Mouse (Mus musculus) CH12.LX (cell line): Measurements from ENCODE around the gene Chpf. TPM values are rescaled to one million over a fixed set of nuclear protein-coding genes. Genes with fewer than 3 reads are reported as not detected.

ENCODE experiments used
- DNase-seq: peaks from one replicate; pipeline ENCODE4 v3.0.0-alpha.2; 2013; ENCODE audit errors: extremely low read depth
- H3K27ac ChIP-seq: 2 replicates; pipeline ENCODE4 v1.5.1; 2012; ENCODE audit warnings: low read depth, mild to moderate bottlenecking, control low read depth, moderate library complexity; ENCODE audit not compliant: insufficient read depth
- H3K27me3 ChIP-seq: replicated peaks from 2 replicates; pipeline ENCODE3; 2012; ENCODE audit warnings: inconsistent platforms
- H3K36me3 ChIP-seq, 2 experiments: replicated peaks in 1 of 2; 2 replicates each; pipeline versions ENCODE3 to v1.6.1; 2012; ENCODE audit warnings: inconsistent platforms in 1 of 2, low read length in 1 of 2, mild to moderate bottlenecking in 1 of 2, mixed read lengths in 1 of 2, moderate library complexity in 1 of 2; ENCODE audit not compliant: control insufficient read depth in 1 of 2, insufficient read depth in 1 of 2
- H3K4me1 ChIP-seq, 2 experiments: 2 replicates each; pipeline ENCODE4 v1.6.1; 2012; ENCODE audit warnings: inconsistent platforms in 1 of 2, moderate library complexity in 1 of 2; ENCODE audit not compliant: insufficient read depth in 2 of 2, control insufficient read depth in 1 of 2
- H3K4me2 ChIP-seq: 2 replicates; pipeline ENCODE4 v1.6.1; 2012; ENCODE audit warnings: low read depth, mild to moderate bottlenecking, control low read depth; ENCODE audit not compliant: poor library complexity, insufficient read depth, severe bottlenecking
- H3K4me3 ChIP-seq, 3 experiments: fragments of 150-350 bp in 1 of 3; sonication (generic) in 1 of 3; replicated peaks in 1 of 3; 2 replicates each; pipeline versions ENCODE3 to v1.5.1; 2011 to 2012; ENCODE audit warnings: low read depth in 2 of 3, low read length in 2 of 3, mild to moderate bottlenecking in 2 of 3, moderate library complexity in 2 of 3, control low read depth in 1 of 3, improper control_type of control experiment in 1 of 3, inconsistent platforms in 1 of 3, mixed read lengths in 1 of 3; ENCODE audit not compliant: poor library complexity in 1 of 3
- H3K79me2 ChIP-seq: replicated peaks from 2 replicates; pipeline ENCODE4 v1.6.1; 2012; ENCODE audit warnings: mild to moderate bottlenecking, moderate library complexity; ENCODE audit not compliant: control insufficient read depth, poor library complexity, insufficient read depth, severe bottlenecking; ENCODE audit errors: extremely low read depth
- H3K9ac ChIP-seq: 2 replicates; pipeline ENCODE4 v1.6.1; 2012; ENCODE audit warnings: low read depth, mild to moderate bottlenecking, control low read depth, moderate library complexity; ENCODE audit not compliant: insufficient read depth
- H3K9me3 ChIP-seq: replicated peaks from 2 replicates; pipeline ENCODE3; 2012; ENCODE audit warnings: low read length, inconsistent platforms, mixed read lengths
- BHLHE40 ChIP-seq: IDR thresholded peaks from 2 replicates; pipeline ENCODE4 v1.6.1; 2011; ENCODE audit warnings: mild to moderate bottlenecking, low read depth, low read length, improper control_type of control experiment
- CHD2 ChIP-seq: IDR thresholded peaks from 2 replicates; pipeline ENCODE4 v1.6.1; 2011; ENCODE audit warnings: low read length, improper control_type of control experiment
- E2F4 ChIP-seq: IDR thresholded peaks from 2 replicates; pipeline ENCODE4 v1.6.1; 2011; ENCODE audit warnings: low read depth, low read length, improper control_type of control experiment; ENCODE audit not compliant: insufficient replicate concordance
- ELF1 ChIP-seq: IDR thresholded peaks from 2 replicates; pipeline ENCODE4 v1.6.1; 2014; ENCODE audit warnings: low read depth, mild to moderate bottlenecking, inconsistent platforms, low read length, improper control_type of control experiment
- EP300 ChIP-seq: IDR thresholded peaks from 2 replicates; pipeline ENCODE4 v1.6.1; 2011; ENCODE audit warnings: low read length, improper control_type of control experiment
- ETS1 ChIP-seq: conservative IDR thresholded peaks from 2 replicates; pipeline ENCODE4 v1.6.1; 2012; ENCODE audit warnings: low read depth, mild to moderate bottlenecking, inconsistent platforms, low read length, improper control_type of control experiment, moderate library complexity
- GABPA ChIP-seq: IDR thresholded peaks from 2 replicates; pipeline ENCODE4 v1.6.1; 2012; ENCODE audit warnings: low read depth, low read length, improper control_type of control experiment, inconsistent platforms; ENCODE audit not compliant: insufficient replicate concordance
- HCFC1 ChIP-seq: IDR thresholded peaks from 2 replicates; pipeline ENCODE4 v1.6.1; 2012; ENCODE audit warnings: low read depth, mild to moderate bottlenecking, inconsistent platforms, low read length, improper control_type of control experiment
- IRF4 ChIP-seq: IDR thresholded peaks from 2 replicates; pipeline ENCODE4 v1.6.1; 2014; ENCODE audit warnings: low read depth, mild to moderate bottlenecking, inconsistent platforms, low read length, improper control_type of control experiment
- JUN ChIP-seq: IDR thresholded peaks from 2 replicates; pipeline ENCODE4 v1.6.1; 2011; ENCODE audit warnings: low read depth, mild to moderate bottlenecking, low read length, improper control_type of control experiment, moderate library complexity; ENCODE audit not compliant: insufficient read depth
- JUND ChIP-seq: conservative IDR thresholded peaks from 2 replicates; pipeline ENCODE4 v1.6.1; 2011; ENCODE audit warnings: low read depth, low read length, improper control_type of control experiment
- MEF2A ChIP-seq: IDR thresholded peaks from 2 replicates; pipeline ENCODE4 v1.6.1; 2014; ENCODE audit warnings: low read depth, mild to moderate bottlenecking, inconsistent platforms, low read length, improper control_type of control experiment, borderline replicate concordance
- MXI1 ChIP-seq: IDR thresholded peaks from 2 replicates; pipeline ENCODE4 v1.6.1; 2011; ENCODE audit warnings: mild to moderate bottlenecking, low read depth, low read length, improper control_type of control experiment
- MYC ChIP-seq: IDR thresholded peaks from 2 replicates; pipeline ENCODE4 v1.6.1; 2011; ENCODE audit warnings: low read depth, mild to moderate bottlenecking, improper control_type of control experiment, low read length
- NRF1 ChIP-seq: IDR thresholded peaks from 2 replicates; pipeline ENCODE4 v1.6.1; 2014; ENCODE audit warnings: low read depth, mild to moderate bottlenecking, inconsistent platforms, low read length, improper control_type of control experiment, moderate library complexity
- PAX5 ChIP-seq: IDR thresholded peaks from 2 replicates; pipeline ENCODE4 v1.6.1; 2012; ENCODE audit warnings: low read length, inconsistent platforms, mixed read lengths
- POLR2A ChIP-seq: IDR thresholded peaks from 2 replicates; pipeline ENCODE4 v1.6.1; 2011; ENCODE audit warnings: low read depth, mild to moderate bottlenecking, improper control_type of control experiment, low read length
- POLR2AphosphoS2 ChIP-seq: IDR thresholded peaks from 2 replicates; pipeline ENCODE4 v1.6.1; 2011; ENCODE audit warnings: low read depth, low read length, improper control_type of control experiment
- RAD21 ChIP-seq: IDR thresholded peaks from 2 replicates; pipeline ENCODE4 v1.6.1; 2011; ENCODE audit warnings: low read depth, mild to moderate bottlenecking, low read length, improper control_type of control experiment, moderate library complexity
- RCOR1 ChIP-seq: conservative IDR thresholded peaks from 2 replicates; pipeline ENCODE4 v1.6.1; 2012; ENCODE audit warnings: low read depth, mild to moderate bottlenecking, inconsistent platforms, low read length, improper control_type of control experiment
- SIN3A ChIP-seq: IDR thresholded peaks from 2 replicates; pipeline ENCODE4 v1.6.1; 2012; ENCODE audit warnings: low read length, improper control_type of control experiment, inconsistent platforms
- SMC3 ChIP-seq: IDR thresholded peaks from 2 replicates; pipeline ENCODE4 v1.6.1; 2011; ENCODE audit warnings: low read depth, low read length, improper control_type of control experiment
- TBP ChIP-seq: conservative IDR thresholded peaks from 2 replicates; pipeline ENCODE4 v1.6.1; 2011; ENCODE audit warnings: low read depth, low read length, improper control_type of control experiment
- TCF12 ChIP-seq: IDR thresholded peaks from 2 replicates; pipeline ENCODE4 v1.6.1; 2014; ENCODE audit warnings: low read depth, mild to moderate bottlenecking, inconsistent platforms, low read length, improper control_type of control experiment
- USF1 ChIP-seq: IDR thresholded peaks from 2 replicates; pipeline ENCODE4 v1.6.1; 2014; ENCODE audit warnings: low read depth, mild to moderate bottlenecking, inconsistent platforms, low read length, improper control_type of control experiment
- USF2 ChIP-seq: conservative IDR thresholded peaks from 2 replicates; pipeline ENCODE4 v1.6.1; 2011; ENCODE audit warnings: low read depth, low read length, improper control_type of control experiment
- ZC3H11A ChIP-seq: IDR thresholded peaks from 2 replicates; pipeline ENCODE4 v1.6.1; 2012; ENCODE audit warnings: low read depth, mild to moderate bottlenecking, inconsistent platforms, low read length, improper control_type of control experiment
- ZKSCAN1 ChIP-seq: IDR thresholded peaks from 2 replicates; pipeline ENCODE4 v1.6.1; 2012; ENCODE audit warnings: low read depth, inconsistent platforms, low read length, improper control_type of control experiment, borderline replicate concordance
- ZMIZ1 ChIP-seq: IDR thresholded peaks from 2 replicates; pipeline ENCODE4 v1.6.1; 2012; ENCODE audit warnings: low read depth, mild to moderate bottlenecking, inconsistent platforms, low read length, improper control_type of control experiment
- ZNF384 ChIP-seq: IDR thresholded peaks from 2 replicates; pipeline ENCODE4 v1.6.1; 2012; ENCODE audit warnings: low read depth, low read length, improper control_type of control experiment, inconsistent platforms
- dilution Hi-C: fragments of 300-500 bp; cut with MboI; formaldehyde crosslinking; loops from 2 replicates; pipeline ENCODE4 v1.14.3; 2020; ENCODE audit warnings: low sequenced_read_pairs; ENCODE audit not compliant: extremely low pct_unique_long_range_greater_than_20kb, extremely low pct_ligation_motif_present
- in situ Hi-C: fragments of 300-500 bp; cut with MboI; formaldehyde crosslinking; loops from 3 replicates; pipeline ENCODE4 v1.14.3; 2019; ENCODE audit warnings: low sequenced_read_pairs, low pct_ligation_motif_present, low pct_unique_long_range_greater_than_20kb, mixed read lengths
- polyA plus RNA-seq: library from polyadenylated mRNA; unstranded; fragments of >175 nt; gene quantifications from 2 replicates; pipeline ENCODE4 v1.2.1, GENCODE M21; 2012; ENCODE audit warnings: low read depth; ENCODE audit not compliant: insufficient read length
- total RNA-seq, 2 experiments: library from RNA; depleted of rRNA; stranded (reverse); fragments of 300-350 nt in 1 of 2; fragments of >200 nt in 1 of 2; gene quantifications; 2 replicates each; pipeline ENCODE4 v1.2.3; 2012 to 2014

Chpf gene
- total and polyA plus RNA-seq, 3 experiments, result 14.6 to 30.4 (median 20.6) TPM

- H3K4me3 ChIP-seq, result no peak overlapping the region
- H3K36me3 ChIP-seq, result no peaks in the 10 kb centered on the region
- TF ChIP-seq CHD2, result no peak
- TF ChIP-seq USF1, result no peak
- TF ChIP-seq NRF1, result 0 out of 2 replicates have a peak, but pooled peaks have one; percentile 26
- TF ChIP-seq SIN3A, result no peak
- no peak for TF ChIP-seq GABPA
- no peak for TF ChIP-seq MYC
- TF ChIP-seq ZMIZ1, result no peak
- TF ChIP-seq JUND, result no peak
- no peak for TF ChIP-seq RCOR1
- peak; percentile 47 for TF ChIP-seq BHLHE40
- TF ChIP-seq RAD21, result no peak
- no peak for TF ChIP-seq PAX5
- TF ChIP-seq ETS1, result peak; percentile 87
- no peak for TF ChIP-seq ZNF384
- no peak; the same call in 1 of the 2 replicates for TF ChIP-seq MXI1
- no peak for TF ChIP-seq ZC3H11A
- TF ChIP-seq POLR2A, result no peak
- TF ChIP-seq IRF4, result peak; percentile 58
- TF ChIP-seq EP300, result peak; percentile 41; the same call in 1 of the 2 replicates
- in situ Hi-C loops (loop anchor here (5.0 kb wide), 1 partner anchor 63 kb away; no protein-coding TSS in a partner anchor), dilution Hi-C loops (no loop called here)
- peak overlapping the region; percentile 25 for H3K27ac ChIP-seq
- DNase-seq, result peak; percentile 82
- peaks cover 3% of the 10 kb centered on the region for H3K9me3 ChIP-seq
- no peaks in the 10 kb centered on the region for H3K79me2 ChIP-seq
- peaks cover 17% of the 10 kb centered on the region for H3K27me3 ChIP-seq
- no peak overlapping the region for H3K9ac ChIP-seq
- H3K4me2 ChIP-seq, result no peak overlapping the region
- H3K4me1 ChIP-seq, result peaks cover 6 to 23% of the 10 kb centered on the region in 2 experiments
Measured at GRCm38 (mm10) chr1:75498897-75499296, 19.8 kb upstream of the Chpf start.

DNA sequence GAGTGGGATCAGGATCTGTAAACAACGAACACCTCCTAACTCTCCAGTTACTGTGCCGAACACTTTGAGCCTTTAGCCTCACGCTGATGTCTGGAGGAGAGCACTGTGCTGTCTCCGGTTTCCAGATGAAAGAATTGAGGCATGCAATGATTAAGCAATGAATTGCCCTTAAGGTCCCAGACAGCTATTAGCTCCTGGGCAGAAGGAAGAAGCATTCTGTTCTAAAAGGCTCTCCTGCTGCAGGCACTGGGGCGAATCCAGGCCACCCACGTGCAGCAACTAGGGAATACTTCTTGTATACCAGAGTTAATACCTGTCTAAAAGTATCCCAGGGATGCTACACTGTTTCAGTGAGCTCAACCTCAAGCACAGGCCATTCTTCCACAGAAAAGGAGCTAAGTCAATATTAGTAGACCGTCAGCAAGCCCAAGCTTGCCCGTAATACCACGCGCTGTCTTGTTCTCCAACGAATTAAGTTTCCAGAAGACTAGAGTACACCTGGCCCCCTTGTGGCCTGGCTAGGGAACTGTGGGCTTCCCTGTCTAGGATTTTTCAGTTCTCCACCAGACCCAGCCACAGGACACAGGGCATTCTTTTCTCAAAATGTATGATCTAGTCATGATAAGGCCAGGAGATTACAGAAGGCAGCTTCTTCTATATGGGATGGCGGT lies 15.9 kb upstream of the Chpf start:
- Histone ChIP-seq H3K9ac (no peak overlapping the region), H3K4me1 (peaks cover 8 to 23% of the 10 kb centered on the region in 2 experiments), H3K9me3 (no peaks in the 10 kb centered on the region), H3K4me2 (no peak overlapping the region), H3K79me2 (no peaks in the 10 kb centered on the region), H3K27me3 (peaks cover 41% of the 10 kb centered on the region), H3K4me3 (no peak overlapping the region), H3K27ac (no peak overlapping the region), H3K36me3 (no peaks in the 10 kb centered on the region)
- dilution Hi-C loops, result no loop called here
- DNase-seq, result peak; percentile 52
- in situ Hi-C loops, result loop anchor here (5.0 kb wide), 1 partner anchor 67 kb away; no protein-coding TSS in a partner anchor
- TF ChIP-seq SIN3A (no peak), USF2 (no peak), ZKSCAN1 (no peak), GABPA (no peak), ELF1 (no peak), MEF2A (0 out of 2 replicates have a peak, but pooled peaks have one; percentile 29), MXI1 (no peak), CHD2 (no peak), SMC3 (peak; percentile 76), EP300 (no peak), E2F4 (no peak), JUND (0 out of 2 replicates have a peak, but pooled peaks have one; percentile 18), ZMIZ1 (no peak), JUN (no peak), TCF12 (no peak), ZNF384 (no peak), HCFC1 (no peak), ETS1 (no peak), TBP (no peak), IRF4 (no peak; the same call in 1 of the 2 replicates), ZC3H11A (no peak), RCOR1 (no peak), NRF1 (no peak), POLR2AphosphoS2 (no peak)
